Mouse (Mus musculus) kidney, adult 2 months (tissue): Measurements from ENCODE around the gene Zfp341.

ENCODE experiments used
- CTCF ChIP-seq: fragments of 200-500 bp; conservative IDR thresholded peaks from 2 replicates; pipeline ENCODE4 v1.5.1; 2011; ENCODE audit warnings: low read depth, mild to moderate bottlenecking, control low read depth, low read length, moderate library complexity, mixed read lengths; ENCODE audit not compliant: insufficient read depth, insufficient read length
- POLR2A ChIP-seq: fragments of 200-500 bp; IDR thresholded peaks from one replicate; pipeline ENCODE4 v1.6.1; 2011; ENCODE audit warnings: low read depth, low read length, control low read depth

DNA sequence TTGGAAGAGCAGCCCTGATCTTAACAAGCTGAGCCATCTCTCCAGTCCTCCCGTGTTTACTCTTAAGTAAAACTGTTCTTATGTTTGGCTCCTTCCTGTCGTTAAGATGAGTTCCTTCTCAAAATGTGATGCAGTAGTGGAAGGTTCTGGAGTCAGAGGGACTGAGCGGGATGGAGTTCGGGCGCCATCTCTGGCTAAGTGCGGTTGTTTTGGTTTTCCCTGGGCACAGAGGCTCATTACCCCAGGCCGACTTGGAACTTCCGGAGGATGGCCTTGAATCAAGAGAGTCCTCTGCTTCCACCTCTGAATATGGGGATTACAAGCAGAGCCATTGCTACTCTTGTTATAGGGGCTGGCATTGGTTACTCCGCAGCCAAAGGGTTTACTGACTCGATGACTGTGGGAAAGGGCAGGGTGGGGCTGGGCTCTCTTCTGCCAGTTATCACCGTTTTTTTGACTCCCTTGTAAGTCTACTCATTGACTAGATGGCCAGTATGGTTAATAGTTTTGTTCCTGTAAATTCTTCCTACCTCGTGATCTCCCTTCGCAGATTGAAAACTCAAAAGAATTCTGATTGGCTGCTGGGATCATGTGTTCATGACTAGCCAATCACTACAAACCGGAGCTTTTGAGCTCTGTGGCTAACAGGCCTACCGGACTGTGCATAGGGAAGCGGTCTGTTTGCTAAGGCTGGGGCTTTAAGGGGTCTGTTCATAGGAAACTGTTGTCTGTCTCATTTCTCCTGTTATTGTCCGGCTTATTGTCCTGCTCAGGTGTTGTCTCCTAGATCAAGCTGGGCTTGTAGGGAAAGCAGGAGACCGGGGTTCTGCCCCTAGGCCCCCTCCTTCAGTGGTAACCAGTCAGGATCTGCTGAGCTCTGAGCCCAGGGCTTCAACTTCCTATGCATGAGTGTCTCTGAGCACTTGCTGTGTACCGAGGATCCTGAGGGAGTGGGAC is 63.8 kb downstream of the Zfp341 start:
- TF ChIP-seq POLR2A (no peak), CTCF (0 out of 2 replicates have a peak, but pooled peaks have one; percentile 2)
